Mouse (Mus musculus) thymus, adult 2 months (tissue): ENCODE results near the gene Plek2. TPM values are rescaled to one million over a fixed set of nuclear protein-coding genes. Genes with fewer than 3 reads are reported as not detected.

Experiments used
- DNase-seq: peaks from one replicate; pipeline ENCODE4 v3.0.0; 2021
- H3K27ac ChIP-seq: fragments of 200-500 bp; 2 replicates; pipeline ENCODE4 v1.5.1; 2012; ENCODE audit warnings: low read length, control low read depth; ENCODE audit not compliant: control insufficient read depth, insufficient read depth
- H3K27me3 ChIP-seq: fragments of 200-500 bp; 2 replicates; pipeline ENCODE4 v1.6.1; 2012; ENCODE audit warnings: mild to moderate bottlenecking, low read length, moderate library complexity, mixed read lengths; ENCODE audit not compliant: control insufficient read depth, insufficient read depth
- H3K36me3 ChIP-seq: fragments of 200-500 bp; 2 replicates; pipeline ENCODE4 v1.6.1; 2012; ENCODE audit warnings: mild to moderate bottlenecking, low read length, moderate library complexity; ENCODE audit not compliant: control insufficient read depth, insufficient read depth
- H3K4me1 ChIP-seq: fragments of 200-500 bp; replicated peaks from 2 replicates; pipeline ENCODE4 v1.6.1; 2012; ENCODE audit warnings: low read length; ENCODE audit not compliant: control insufficient read depth, insufficient read depth
- H3K4me3 ChIP-seq: fragments of 200-500 bp; 2 replicates; pipeline ENCODE4 v1.5.1; 2012; ENCODE audit warnings: mild to moderate bottlenecking, low read length, control low read depth, moderate library complexity; ENCODE audit not compliant: control insufficient read depth, insufficient read depth
- CTCF ChIP-seq: fragments of 200-500 bp; IDR thresholded peaks from 2 replicates; pipeline ENCODE4 v1.5.1; 2012; ENCODE audit warnings: mild to moderate bottlenecking, control low read depth, low read length, moderate library complexity, borderline replicate concordance; ENCODE audit not compliant: control insufficient read depth, poor library complexity, insufficient read depth; ENCODE audit errors: extremely low read depth
- POLR2A ChIP-seq: fragments of 200-500 bp; IDR thresholded peaks from 2 replicates; pipeline ENCODE4 v1.6.1; 2012; ENCODE audit warnings: mild to moderate bottlenecking, low read length, control low read depth, moderate library complexity; ENCODE audit not compliant: control insufficient read depth, poor library complexity, insufficient read depth; ENCODE audit errors: extremely low read depth
- WGBS: fragments of 180-500 bp; shearing (Covaris S2); methylation state at CpG from one replicate; pipeline ENCODE4 v1.1.7; 2018; 5-methylcytosine and 5-hydroxymethylcytosine counted together
- polyA plus RNA-seq: library from polyadenylated mRNA; depleted of rRNA; stranded (reverse); fragments of >200 nt; gene quantifications from 2 replicates; pipeline ENCODE4 v1.2.3, GENCODE M21; 2012

Gene Plek2
- polyA plus RNA-seq, 1 experiment = 1.9 TPM

GRCm38 (mm10) chr12:78922058-78922457 is 15.3 kb upstream of the Plek2 start:
- H3K4me3 ChIP-seq = no peak overlapping the region
- no peak for DNase-seq
- H3K36me3 ChIP-seq = no peaks in the 10 kb centered on the region
- 88% methylated on average over 3 of the region's 3 CpGs for WGBS
- no peak overlapping the region for H3K27ac ChIP-seq
- no peaks in the 10 kb centered on the region for H3K4me1 ChIP-seq
- no peak for TF ChIP-seq CTCF
- TF ChIP-seq POLR2A = no peak
- no peaks in the 10 kb centered on the region for H3K27me3 ChIP-seq

- 89% methylated on average over 4 of the region's 4 CpGs for WGBS
- H3K4me3 ChIP-seq = no peak overlapping the region
- H3K27ac ChIP-seq = no peak overlapping the region
- H3K27me3 ChIP-seq = no peaks in the 10 kb centered on the region
- no peaks in the 10 kb centered on the region for H3K4me1 ChIP-seq
- TF ChIP-seq POLR2A (no peak), CTCF (no peak)
- H3K36me3 ChIP-seq = no peaks in the 10 kb centered on the region
- no peak for DNase-seq
Measured at GRCm38 (mm10) chr12:78921421-78921820, 14.7 kb upstream of the Plek2 start.

GRCm38 (mm10) chr12:78919079-78919712 is 12.4 kb upstream of the Plek2 start:
- no peaks in the 10 kb centered on the region for H3K4me1 ChIP-seq
- H3K27ac ChIP-seq = no peak overlapping the region
- H3K27me3 ChIP-seq = no peaks in the 10 kb centered on the region
- no peaks in the 10 kb centered on the region for H3K36me3 ChIP-seq
- DNase-seq = peak; percentile 67
- 24% methylated on average over 16 of the region's 16 CpGs for WGBS
- H3K4me3 ChIP-seq = no peak overlapping the region
- no peak for TF ChIP-seq POLR2A
- TF ChIP-seq CTCF = no peak

GRCm38 (mm10) chr12:78918227-78919078 is 11.7 kb upstream of the Plek2 start:
- Histone ChIP-seq H3K27ac (no peak overlapping the region), H3K36me3 (no peaks in the 10 kb centered on the region), H3K4me1 (no peaks in the 10 kb centered on the region), H3K4me3 (no peak overlapping the region), H3K27me3 (no peaks in the 10 kb centered on the region)
- TF ChIP-seq POLR2A (no peak), CTCF (peak; percentile 74; the same call in 1 of the 2 replicates)
- WGBS = 15% methylated on average over 11 of the region's 11 CpGs
- peak; percentile 87 for DNase-seq

DNA sequence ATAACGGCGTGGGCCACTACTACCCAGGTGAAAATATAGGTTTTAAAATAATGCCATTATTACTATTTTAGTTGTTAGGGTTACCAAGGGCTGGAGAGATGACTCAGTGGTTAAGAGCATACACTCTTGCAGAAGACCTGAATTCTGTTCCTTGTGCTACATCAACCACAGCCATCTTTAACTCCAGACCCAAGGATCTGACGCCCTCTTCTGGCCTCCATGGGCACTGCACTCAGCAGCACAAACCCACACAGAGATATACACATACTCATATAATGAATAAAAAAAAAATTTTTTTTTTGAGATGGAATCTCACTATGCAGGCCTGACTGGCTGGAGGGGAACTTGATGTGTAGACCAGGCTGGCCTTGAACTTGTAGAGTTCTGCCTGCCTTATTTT is 9.5 kb upstream of the Plek2 start:
- no peak for DNase-seq
- peaks cover 5% of the 10 kb centered on the region; the same call in 1 of the 2 replicates for H3K4me1 ChIP-seq
- peaks cover 12% of the 10 kb centered on the region for H3K27me3 ChIP-seq
- no peaks in the 10 kb centered on the region for H3K36me3 ChIP-seq
- no peak overlapping the region for H3K27ac ChIP-seq
- no peak overlapping the region for H3K4me3 ChIP-seq
- 85% methylated on average over 3 of the region's 3 CpGs for WGBS
- TF ChIP-seq CTCF (no peak), POLR2A (no peak)

DNA sequence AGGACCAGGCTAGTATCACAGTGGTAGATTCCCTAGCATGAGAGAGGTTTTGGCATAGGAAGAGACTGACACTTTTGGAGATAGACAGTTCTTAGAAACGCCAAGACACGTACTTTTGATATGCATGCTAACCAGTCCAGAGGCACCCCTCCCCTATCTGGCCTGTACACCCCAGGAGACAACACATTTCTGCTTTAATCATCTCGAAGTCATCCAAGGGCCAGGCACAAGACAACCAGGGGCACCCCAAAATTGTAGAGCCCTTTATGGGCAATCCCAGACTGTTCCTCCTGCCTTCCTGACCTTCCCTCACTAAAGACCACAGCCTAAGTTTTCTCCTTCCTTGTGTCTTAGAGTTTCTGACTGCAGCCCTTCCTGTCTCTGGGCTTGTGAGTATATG is 8.8 kb upstream of the Plek2 start:
- Histone ChIP-seq H3K4me3 (no peak overlapping the region), H3K27me3 (peaks cover 12% of the 10 kb centered on the region), H3K4me1 (peaks cover 5% of the 10 kb centered on the region; the same call in 1 of the 2 replicates), H3K27ac (no peak overlapping the region), H3K36me3 (no peaks in the 10 kb centered on the region)
- no peak for DNase-seq
- TF ChIP-seq POLR2A (no peak), CTCF (no peak)
- WGBS = 83% methylated on average over 3 of the region's 3 CpGs

GRCm38 (mm10) chr12:78914458-78914857 is 7.7 kb upstream of the Plek2 start:
- peaks cover 5% of the 10 kb centered on the region; the same call in 1 of the 2 replicates for H3K4me1 ChIP-seq
- peaks cover 14% of the 10 kb centered on the region for H3K27me3 ChIP-seq
- TF ChIP-seq POLR2A = no peak
- TF ChIP-seq CTCF = no peak
- 96% methylated on average over 4 of the region's 4 CpGs for WGBS
- no peak overlapping the region for H3K4me3 ChIP-seq
- no peak for DNase-seq
- H3K36me3 ChIP-seq = no peaks in the 10 kb centered on the region
- no peak overlapping the region for H3K27ac ChIP-seq
